ENCODE assay signal across 8 mouse cellular contexts in genomic region chr9:66945647-66946641, GRCm38 (mm10). TPM values are rescaled to one million over a fixed set of nuclear protein-coding genes. Genes with fewer than 3 reads are reported as not detected.
DNase-seq lines count a peak whose midpoint lies in the region; ATAC-seq and TF ChIP-seq lines count a peak whose summit lies in the region.

TSS of gene Rps27l (plus strand) at chr9:66946086.

- in situ Hi-C loops in ES-E14 (cut with MboI; ENCODE audit: low sequenced_read_pairs in 2 of 2, unreplicated experiment in 2 of 2): no loop called here

- peak; percentile 74; the same call in 1 of the 2 replicates for TF ChIP-seq POLR2A in lung, adult 2 months (IDR thresholded peaks at IDR 0.05; ENCODE audit: borderline replicate concordance, extremely low read depth, low read depth, low read length)

- no peak for TF ChIP-seq CTCF in lung, adult 2 months (IDR thresholded peaks at IDR 0.05; ENCODE audit: insufficient read depth, low read length)

- H3K4me1 ChIP-seq in ES-E14 (ENCODE audit: control insufficient read depth in 2 of 2, insufficient read depth in 2 of 2, low read length in 2 of 2, poor library complexity in 1 of 2): peaks cover 3 to 4% of the 10 kb centered on the region in 2 experiments; a peak in 3 of 4 replicates
- H3K4me1 ChIP-seq in forebrain, embryonic 15.5 days: peaks cover 10% of the 10 kb centered on the region
- H3K4me1 ChIP-seq in lung, adult 2 months (ENCODE audit: control insufficient read depth, insufficient read depth, low read length): peaks cover 2% of the 10 kb centered on the region; the same call in 1 of the 2 replicates

- H3K9ac ChIP-seq in ES-E14 (ENCODE audit: insufficient read depth, low read depth, low read length, poor library complexity, severe bottlenecking): peak within 1 kb of the TSS; percentile 93
- H3K9ac ChIP-seq in forebrain, embryonic 15.5 days (replicated peaks): peak within 1 kb of the TSS; percentile 82

- peak within 1 kb of the TSS; percentile 76 to 79 for H3K4me3 ChIP-seq in ES-E14 (ENCODE audit: insufficient read depth in 1 of 2, low read depth in 1 of 2, low read length in 2 of 2, poor library complexity in 1 of 2, severe bottlenecking in 1 of 2)
- H3K4me3 ChIP-seq in forebrain, embryonic 15.5 days: peak within 1 kb of the TSS; percentile 85
- peak within 1 kb of the TSS; percentile 83 for H3K4me3 ChIP-seq in lung, adult 2 months (replicated peaks; ENCODE audit: extremely low read depth, low read depth, low read length)

- H3K9me3 ChIP-seq in ES-E14 (ENCODE audit: control insufficient read depth, insufficient read depth, low read depth, low read length): no peaks in the 10 kb centered on the region
- H3K9me3 ChIP-seq in forebrain, embryonic 15.5 days: no peaks in the 10 kb centered on the region

- peak within 1 kb of the TSS; percentile 92 for H3K4me2 ChIP-seq in forebrain, embryonic 15.5 days (replicated peaks)

- peak; percentile 99 for ATAC-seq in forebrain, embryonic 15.5 days (replicated peaks)
- peak; percentile 99 for ATAC-seq in neutrophil, adult 5-6 weeks (ENCODE audit: extremely low read depth, insufficient number of reproducible peaks, low FRiP score, poor library complexity, severe bottlenecking)

- H3K27me3 ChIP-seq in forebrain, embryonic 15.5 days: no peaks in the 10 kb centered on the region

- H3K27ac ChIP-seq in ES-E14 (ENCODE audit: insufficient read depth, low read depth, low read length, poor library complexity, severe bottlenecking): peak within 1 kb of the TSS; percentile 87
- H3K27ac ChIP-seq in forebrain, embryonic 15.5 days (replicated peaks): peak within 1 kb of the TSS; percentile 94

- H3K36me3 ChIP-seq in ES-E14 (ENCODE audit: control insufficient read depth, insufficient read depth, low read length, poor library complexity, severe bottlenecking): peaks cover 3% of the 10 kb centered on the region
- peaks cover 9% of the 10 kb centered on the region; the same call in 1 of the 2 replicates for H3K36me3 ChIP-seq in forebrain, embryonic 15.5 days

- intact Hi-C loops in heart, postnatal 25 days (cut with DNase I): loop anchor here (1.0 kb wide), 1 partner anchor 29 kb away; the partner anchor contains the start of gene Lactb

- peak; percentile 90 for DNase-seq in ES-E14 (ENCODE audit: low read depth, low spot score)
- DNase-seq in cerebellum, adult 11-12 months: peak; percentile 92
- peak; percentile 89 for DNase-seq in heart, postnatal 25 days (ENCODE audit: low spot score)
- DNase-seq in layer of hippocampus, adult 18-20 months (ENCODE audit: low spot score in 2 of 2): peak; percentile 84 to 92
- peak; percentile 90 for DNase-seq in lung, adult 2 months
- DNase-seq in thymus, adult 18-20 months: peak; percentile 86 to 88

- WGBS in forebrain, embryonic 15.5 days: under 1% methylated on average over 77 of the region's 77 CpGs
- under 1% methylated on average over 77 of the region's 77 CpGs for WGBS in lung, adult 2 months

TF ChIP-seq in ES-E14, 5 proteins besides CTCF, POLR2A, EP300 and RAD21:
- TF ChIP-seq ZNF384 (IDR thresholded peaks at IDR 0.05; ENCODE audit: low read depth, low read length) (no peak), HCFC1 (IDR thresholded peaks at IDR 0.05; ENCODE audit: borderline replicate concordance, insufficient read depth, low read length) (peak; percentile 76; the same call in 1 of the 2 replicates)

RNA-seq across cellular contexts. Expression of gene Rps27l, which starts in this region (rescaled TPM):
- 767 and 917 TPM in 2 replicates for total RNA-seq in ES-E14 (2012; rRNA removed)
- 333 and 363 TPM in 2 replicates for polyA plus RNA-seq in forebrain, embryonic 15.5 days (2015; fragmentation: Nextera tagmentation; extraction: Ambion mirVana)
- 100 to 1,000 TPM; 180 to 195 TPM for total RNA-seq in heart, postnatal 25 days (2021)
- 10 to 100 TPM; 35.9 to 39.4 TPM for total RNA-seq in layer of hippocampus, adult 18-20 months (2021)
- polyA plus RNA-seq in lung, adult 2 months (2012; rRNA removed): 31.1 and 36.3 TPM in 2 replicates
- total RNA-seq in neutrophil, adult 5-6 weeks (2017): 17.5 and 24.7 TPM in 2 replicates

Comparison
In these comparisons a context has a peak if more than half of its experiments do, and no peak if none do; other contexts are left out.
1. Peak in every context shown above with its lines: DNase-seq, ATAC-seq, H3K4me3 ChIP-seq and H3K27ac ChIP-seq.